Mouse (Mus musculus): ENCODE measurements around the gene Anapc15-ps. TPM values are rescaled to one million over a fixed set of nuclear protein-coding genes. Genes with fewer than 3 reads are reported as not detected.

Anapc15-ps gene
- polyA plus RNA-seq, 1 experiment from 2014 or later, result not detected

Other genes with a start within 250 kb of the Anapc15-ps start
- 316 and 339 TPM in 2 replicates for gene Mrpl42, start 171.5 kb downstream of the Anapc15-ps start, polyA plus RNA-seq (2015; fragmentation: Nextera tagmentation; extraction: Ambion mirVana)
- 308 and 327 TPM in 2 replicates for gene Ube2n, start 158.3 kb downstream of the Anapc15-ps start, polyA plus RNA-seq (2015; fragmentation: Nextera tagmentation; extraction: Ambion mirVana)
- 84.9 and 85.7 TPM in 2 replicates for gene Nudt4, start 109.3 kb downstream of the Anapc15-ps start, polyA plus RNA-seq (2015; fragmentation: Nextera tagmentation; extraction: Ambion mirVana)
- gene Gm33543, start 169.5 kb upstream of the Anapc15-ps start, polyA plus RNA-seq (2015; fragmentation: Nextera tagmentation; extraction: Ambion mirVana), result not detected in 2 replicates